Mouse (Mus musculus): Measurements from ENCODE around the gene Rasgef1b. TPM values are rescaled to one million over a fixed set of nuclear protein-coding genes. Genes with fewer than 3 reads are reported as not detected.
A peak's percentile ranks its signal among the peaks of the same experiment; 100 is the strongest.

The Rasgef1b gene
- polyA plus RNA-seq, 2 experiments: 4.3 to 9.2 TPM

DNA sequence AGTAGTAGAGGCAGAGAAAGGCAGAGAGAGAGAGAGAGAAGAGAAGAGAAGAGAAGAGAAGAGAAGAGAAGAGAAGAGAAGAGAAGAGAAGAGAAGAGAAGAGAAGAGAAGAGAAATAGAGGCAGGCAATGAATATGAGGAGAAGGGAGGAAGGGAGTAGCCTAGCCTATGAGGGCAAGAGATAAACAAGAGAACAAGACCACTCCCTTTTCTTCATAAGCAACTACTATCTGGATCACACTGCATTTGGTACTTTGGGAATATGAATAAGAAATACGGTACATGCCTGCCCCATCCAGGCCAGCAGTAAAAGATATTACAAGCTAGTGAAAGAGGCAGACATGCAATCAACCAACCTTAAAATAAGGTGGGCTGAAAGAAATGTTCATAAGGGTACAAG is 360.2 kb downstream of the Rasgef1b start:
- ATAC-seq (ENCODE audit: low FRiP score, low read depth): no peak
- Histone ChIP-seq H3K4me1 (ENCODE audit: control insufficient read depth, insufficient read depth, low read length) (peaks cover 9% of the 10 kb centered on the region; the same call in 1 of the 2 replicates), H3K27me3 (ENCODE audit: control insufficient read depth, insufficient read depth, low read length) (no peaks in the 10 kb centered on the region), H3K9ac (ENCODE audit: low read depth, low read length, severe bottlenecking) (no peak overlapping the region), H3K4me2 (replicated peaks; ENCODE audit: low read depth, low read length, severe bottlenecking) (no peak overlapping the region), H3K27ac (replicated peaks; ENCODE audit: low read depth, low read length) (no peak overlapping the region), H3K4me3 (replicated peaks; ENCODE audit: low read length) (no peak overlapping the region), H3K9me3 (ENCODE audit: control insufficient read depth, low read length) (no peaks in the 10 kb centered on the region), H3K36me3 (ENCODE audit: control insufficient read depth, insufficient read depth, low read length) (no peaks in the 10 kb centered on the region)
- no peak for DNase-seq (ENCODE audit: low spot score)
- 36% methylated on average over 1 of the region's 1 CpGs for WGBS
- no peak for TF ChIP-seq POLR2A (IDR thresholded peaks at IDR 0.05; ENCODE audit: borderline replicate concordance, extremely low read depth, insufficient read depth, insufficient read length)

DNA sequence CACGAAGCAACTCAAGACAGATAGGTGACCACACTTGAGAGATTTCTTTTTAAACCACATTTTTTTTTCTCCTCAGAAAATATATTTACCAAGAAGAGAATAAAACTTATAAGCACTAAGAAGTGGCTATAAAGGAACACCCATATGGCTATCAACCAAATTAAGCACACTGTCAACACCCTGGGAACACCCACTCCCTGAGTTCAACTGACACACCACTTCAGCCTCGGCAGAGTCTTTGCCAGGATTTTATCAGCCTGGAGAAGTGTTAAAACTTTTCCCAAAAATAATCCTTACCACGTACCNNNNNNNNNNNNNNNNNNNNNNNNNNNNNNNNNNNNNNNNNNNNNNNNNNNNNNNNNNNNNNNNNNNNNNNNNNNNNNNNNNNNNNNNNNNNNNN is 368.3 kb downstream of the Rasgef1b start:
- no peaks in the 10 kb centered on the region for H3K9me3 ChIP-seq (ENCODE audit: control insufficient read depth, low read length)
- DNase-seq (ENCODE audit: low spot score) (no peak), ATAC-seq (ENCODE audit: low FRiP score, low read depth) (no peak)
- no peaks in the 10 kb centered on the region for H3K27me3 ChIP-seq (ENCODE audit: control insufficient read depth, insufficient read depth, low read length)
- H3K27ac ChIP-seq (replicated peaks; ENCODE audit: low read depth, low read length): no peak overlapping the region
- no peak overlapping the region for H3K4me2 ChIP-seq (replicated peaks; ENCODE audit: low read depth, low read length, severe bottlenecking)
- H3K4me1 ChIP-seq (ENCODE audit: control insufficient read depth, insufficient read depth, low read length): peaks cover 2% of the 10 kb centered on the region; the same call in 1 of the 2 replicates
- H3K9ac ChIP-seq (ENCODE audit: low read depth, low read length, severe bottlenecking): no peak overlapping the region
- no peaks in the 10 kb centered on the region for H3K36me3 ChIP-seq (ENCODE audit: control insufficient read depth, insufficient read depth, low read length)
- no peak for TF ChIP-seq POLR2A (IDR thresholded peaks at IDR 0.05; ENCODE audit: borderline replicate concordance, extremely low read depth, insufficient read depth, insufficient read length)
- H3K4me3 ChIP-seq (replicated peaks; ENCODE audit: low read length): no peak overlapping the region
- WGBS: 53% methylated on average over 3 of the region's 3 CpGs

DNA sequence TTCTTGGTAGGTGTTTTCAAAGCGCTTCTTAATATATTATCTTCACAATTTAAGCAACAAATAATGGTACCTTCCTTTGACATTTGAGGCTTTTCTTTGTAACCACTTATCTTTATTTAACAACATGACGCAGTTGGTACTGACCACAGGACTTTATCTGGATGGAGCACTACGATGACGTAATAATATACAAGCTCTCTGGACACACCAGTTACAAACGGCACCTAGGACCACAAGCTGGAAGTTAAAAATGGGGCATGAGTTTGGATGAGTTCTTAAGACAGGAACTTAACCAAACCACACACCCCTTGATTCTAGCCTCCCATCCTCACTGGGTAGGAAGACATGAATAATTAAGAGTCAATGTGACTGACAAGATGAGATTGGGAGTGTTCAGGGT is 369.6 kb downstream of the Rasgef1b start:
- no peak for DNase-seq (ENCODE audit: low spot score)
- Histone ChIP-seq H3K4me1 (ENCODE audit: control insufficient read depth, insufficient read depth, low read length) (peaks cover 9% of the 10 kb centered on the region), H3K4me3 (replicated peaks; ENCODE audit: low read length) (no peak overlapping the region), H3K27me3 (ENCODE audit: control insufficient read depth, insufficient read depth, low read length) (no peaks in the 10 kb centered on the region), H3K27ac (replicated peaks; ENCODE audit: low read depth, low read length) (no peak overlapping the region), H3K4me2 (replicated peaks; ENCODE audit: low read depth, low read length, severe bottlenecking) (no peak overlapping the region), H3K9ac (ENCODE audit: low read depth, low read length, severe bottlenecking) (no peak overlapping the region), H3K9me3 (ENCODE audit: control insufficient read depth, low read length) (no peaks in the 10 kb centered on the region), H3K36me3 (ENCODE audit: control insufficient read depth, insufficient read depth, low read length) (no peaks in the 10 kb centered on the region)
- 92% methylated on average over 5 of the region's 5 CpGs for WGBS
- no peak for ATAC-seq (ENCODE audit: low FRiP score, low read depth)
- TF ChIP-seq POLR2A (IDR thresholded peaks at IDR 0.05; ENCODE audit: borderline replicate concordance, extremely low read depth, insufficient read depth, insufficient read length): no peak

DNA sequence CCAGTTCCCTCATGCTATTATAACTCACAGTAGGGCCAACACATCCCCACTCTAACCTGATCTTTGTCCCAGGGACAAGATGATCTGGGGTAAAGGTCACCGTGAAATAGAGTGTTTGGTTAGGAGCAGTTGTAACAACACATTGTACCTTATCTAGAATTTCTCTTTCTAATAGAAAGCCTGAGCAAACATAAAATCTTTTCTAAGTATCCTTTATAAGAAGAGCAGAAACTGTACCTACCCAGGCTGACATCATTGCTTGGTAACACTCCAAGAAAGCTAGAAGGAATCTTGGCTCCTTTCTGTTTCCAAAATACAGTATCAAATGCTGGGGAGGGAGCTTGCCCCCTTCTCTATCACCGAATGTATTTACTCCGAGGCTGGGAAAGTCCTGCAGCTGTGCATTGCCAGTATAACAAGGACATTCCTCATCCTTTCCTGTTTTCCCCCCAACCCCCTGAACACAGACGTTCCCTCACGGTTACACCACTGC is 374.2 kb downstream of the Rasgef1b start:
- Histone ChIP-seq H3K4me2 (replicated peaks; ENCODE audit: low read depth, low read length, severe bottlenecking) (no peak overlapping the region), H3K36me3 (ENCODE audit: control insufficient read depth, insufficient read depth, low read length) (no peaks in the 10 kb centered on the region), H3K4me3 (replicated peaks; ENCODE audit: low read length) (no peak overlapping the region), H3K27me3 (ENCODE audit: control insufficient read depth, insufficient read depth, low read length) (no peaks in the 10 kb centered on the region), H3K9me3 (ENCODE audit: control insufficient read depth, low read length) (no peaks in the 10 kb centered on the region), H3K9ac (ENCODE audit: low read depth, low read length, severe bottlenecking) (no peak overlapping the region), H3K4me1 (ENCODE audit: control insufficient read depth, insufficient read depth, low read length) (peaks cover 14% of the 10 kb centered on the region), H3K27ac (replicated peaks; ENCODE audit: low read depth, low read length) (peak overlapping the region; percentile 30)
- 26% methylated on average over 5 of the region's 5 CpGs for WGBS
- DNase-seq (ENCODE audit: low spot score): peak; percentile 67
- TF ChIP-seq POLR2A (IDR thresholded peaks at IDR 0.05; ENCODE audit: borderline replicate concordance, extremely low read depth, insufficient read depth, insufficient read length): no peak
- ATAC-seq (ENCODE audit: low FRiP score, low read depth): peak; percentile 73

DNA sequence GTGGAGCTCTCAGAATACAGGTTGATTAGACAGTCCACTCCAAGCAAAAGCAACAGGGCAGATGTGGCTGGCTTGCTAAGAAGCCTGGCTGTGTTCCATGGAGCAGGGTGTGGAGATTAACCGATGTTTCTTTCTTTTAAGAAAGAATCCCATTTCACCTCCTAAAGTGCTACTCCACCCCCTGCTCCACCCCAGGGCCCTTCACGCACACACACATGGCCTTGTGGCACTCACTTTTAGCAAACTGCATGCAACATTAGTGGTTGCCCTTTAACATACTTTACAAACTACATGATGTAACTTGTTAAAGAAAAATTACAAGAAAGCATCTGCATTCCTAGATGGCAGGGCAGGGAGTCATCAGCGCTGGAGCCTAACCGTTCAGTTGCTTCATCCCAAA is 378.8 kb downstream of the Rasgef1b start:
- Histone ChIP-seq H3K27ac (replicated peaks; ENCODE audit: low read depth, low read length) (no peak overlapping the region), H3K4me3 (replicated peaks; ENCODE audit: low read length) (no peak overlapping the region), H3K27me3 (ENCODE audit: control insufficient read depth, insufficient read depth, low read length) (no peaks in the 10 kb centered on the region), H3K9ac (ENCODE audit: low read depth, low read length, severe bottlenecking) (no peak overlapping the region), H3K9me3 (ENCODE audit: control insufficient read depth, low read length) (no peaks in the 10 kb centered on the region), H3K4me1 (ENCODE audit: control insufficient read depth, insufficient read depth, low read length) (peaks cover 12% of the 10 kb centered on the region), H3K36me3 (ENCODE audit: control insufficient read depth, insufficient read depth, low read length) (no peaks in the 10 kb centered on the region), H3K4me2 (replicated peaks; ENCODE audit: low read depth, low read length, severe bottlenecking) (no peak overlapping the region)
- DNase-seq (ENCODE audit: low spot score) (no peak), ATAC-seq (ENCODE audit: low FRiP score, low read depth) (no peak)
- no peak for TF ChIP-seq POLR2A (IDR thresholded peaks at IDR 0.05; ENCODE audit: borderline replicate concordance, extremely low read depth, insufficient read depth, insufficient read length)
- 49% methylated on average over 4 of the region's 4 CpGs for WGBS
